Mouse (Mus musculus) CH12.LX (cell line): ENCODE data around the gene Hoxa11. TPM values are rescaled to one million over a fixed set of nuclear protein-coding genes. Genes with fewer than 3 reads are reported as not detected.

Source experiments
- DNase-seq: peaks from one replicate; pipeline ENCODE4 v3.0.0-alpha.2; 2013; ENCODE audit errors: extremely low read depth
- H3K27ac ChIP-seq: 2 replicates; pipeline ENCODE4 v1.5.1; 2012; ENCODE audit warnings: low read depth, mild to moderate bottlenecking, control low read depth, moderate library complexity; ENCODE audit not compliant: insufficient read depth
- H3K27me3 ChIP-seq: replicated peaks from 2 replicates; pipeline ENCODE3; 2012; ENCODE audit warnings: inconsistent platforms
- H3K36me3 ChIP-seq, 2 experiments: replicated peaks in 1 of 2; 2 replicates each; pipeline versions ENCODE3 to v1.6.1; 2012; ENCODE audit warnings: inconsistent platforms in 1 of 2, low read length in 1 of 2, mild to moderate bottlenecking in 1 of 2, mixed read lengths in 1 of 2, moderate library complexity in 1 of 2; ENCODE audit not compliant: control insufficient read depth in 1 of 2, insufficient read depth in 1 of 2
- H3K4me1 ChIP-seq, 2 experiments: 2 replicates each; pipeline ENCODE4 v1.6.1; 2012; ENCODE audit warnings: inconsistent platforms in 1 of 2, moderate library complexity in 1 of 2; ENCODE audit not compliant: insufficient read depth in 2 of 2, control insufficient read depth in 1 of 2
- H3K4me2 ChIP-seq: 2 replicates; pipeline ENCODE4 v1.6.1; 2012; ENCODE audit warnings: low read depth, mild to moderate bottlenecking, control low read depth; ENCODE audit not compliant: poor library complexity, insufficient read depth, severe bottlenecking
- H3K4me3 ChIP-seq, 3 experiments: fragments of 150-350 bp in 1 of 3; sonication (generic) in 1 of 3; replicated peaks in 1 of 3; 2 replicates each; pipeline versions ENCODE3 to v1.5.1; 2011 to 2012; ENCODE audit warnings: low read depth in 2 of 3, low read length in 2 of 3, mild to moderate bottlenecking in 2 of 3, moderate library complexity in 2 of 3, control low read depth in 1 of 3, improper control_type of control experiment in 1 of 3, inconsistent platforms in 1 of 3, mixed read lengths in 1 of 3; ENCODE audit not compliant: poor library complexity in 1 of 3
- H3K79me2 ChIP-seq: replicated peaks from 2 replicates; pipeline ENCODE4 v1.6.1; 2012; ENCODE audit warnings: mild to moderate bottlenecking, moderate library complexity; ENCODE audit not compliant: control insufficient read depth, poor library complexity, insufficient read depth, severe bottlenecking; ENCODE audit errors: extremely low read depth
- H3K9ac ChIP-seq: 2 replicates; pipeline ENCODE4 v1.6.1; 2012; ENCODE audit warnings: low read depth, mild to moderate bottlenecking, control low read depth, moderate library complexity; ENCODE audit not compliant: insufficient read depth
- H3K9me3 ChIP-seq: replicated peaks from 2 replicates; pipeline ENCODE3; 2012; ENCODE audit warnings: low read length, inconsistent platforms, mixed read lengths
- CHD1 ChIP-seq: IDR thresholded peaks from 2 replicates; pipeline ENCODE4 v1.6.1; 2012; ENCODE audit warnings: low read depth, low read length, improper control_type of control experiment, inconsistent platforms
- CTCF ChIP-seq, 2 experiments: IDR thresholded peaks in 1 of 2; conservative IDR thresholded peaks in 1 of 2; 2 replicates each; pipeline ENCODE4 v1.5.1; 2011 to 2012; ENCODE audit warnings: low read depth in 2 of 2, low read length in 2 of 2, improper control_type of control experiment in 1 of 2, inconsistent platforms in 1 of 2, mild to moderate bottlenecking in 1 of 2, moderate library complexity in 1 of 2
- E2F4 ChIP-seq: IDR thresholded peaks from 2 replicates; pipeline ENCODE4 v1.6.1; 2011; ENCODE audit warnings: low read depth, low read length, improper control_type of control experiment; ENCODE audit not compliant: insufficient replicate concordance
- EP300 ChIP-seq: IDR thresholded peaks from 2 replicates; pipeline ENCODE4 v1.6.1; 2011; ENCODE audit warnings: low read length, improper control_type of control experiment
- ETS1 ChIP-seq: conservative IDR thresholded peaks from 2 replicates; pipeline ENCODE4 v1.6.1; 2012; ENCODE audit warnings: low read depth, mild to moderate bottlenecking, inconsistent platforms, low read length, improper control_type of control experiment, moderate library complexity
- GABPA ChIP-seq: IDR thresholded peaks from 2 replicates; pipeline ENCODE4 v1.6.1; 2012; ENCODE audit warnings: low read depth, low read length, improper control_type of control experiment, inconsistent platforms; ENCODE audit not compliant: insufficient replicate concordance
- HCFC1 ChIP-seq: IDR thresholded peaks from 2 replicates; pipeline ENCODE4 v1.6.1; 2012; ENCODE audit warnings: low read depth, mild to moderate bottlenecking, inconsistent platforms, low read length, improper control_type of control experiment
- IRF4 ChIP-seq: IDR thresholded peaks from 2 replicates; pipeline ENCODE4 v1.6.1; 2014; ENCODE audit warnings: low read depth, mild to moderate bottlenecking, inconsistent platforms, low read length, improper control_type of control experiment
- JUND ChIP-seq: conservative IDR thresholded peaks from 2 replicates; pipeline ENCODE4 v1.6.1; 2011; ENCODE audit warnings: low read depth, low read length, improper control_type of control experiment
- MAFK ChIP-seq: IDR thresholded peaks from 2 replicates; pipeline ENCODE4 v1.6.1; 2011; ENCODE audit warnings: low read length, improper control_type of control experiment; ENCODE audit not compliant: insufficient replicate concordance
- MAX ChIP-seq: IDR thresholded peaks from 2 replicates; pipeline ENCODE4 v1.6.1; 2011; ENCODE audit warnings: low read length, improper control_type of control experiment
- MEF2A ChIP-seq: IDR thresholded peaks from 2 replicates; pipeline ENCODE4 v1.6.1; 2014; ENCODE audit warnings: low read depth, mild to moderate bottlenecking, inconsistent platforms, low read length, improper control_type of control experiment, borderline replicate concordance
- MXI1 ChIP-seq: IDR thresholded peaks from 2 replicates; pipeline ENCODE4 v1.6.1; 2011; ENCODE audit warnings: mild to moderate bottlenecking, low read depth, low read length, improper control_type of control experiment
- MYC ChIP-seq: IDR thresholded peaks from 2 replicates; pipeline ENCODE4 v1.6.1; 2011; ENCODE audit warnings: low read depth, mild to moderate bottlenecking, improper control_type of control experiment, low read length
- NELFE ChIP-seq: IDR thresholded peaks from 2 replicates; pipeline ENCODE4 v1.6.1; 2011; ENCODE audit warnings: low read depth, low read length, improper control_type of control experiment
- NRF1 ChIP-seq: IDR thresholded peaks from 2 replicates; pipeline ENCODE4 v1.6.1; 2014; ENCODE audit warnings: low read depth, mild to moderate bottlenecking, inconsistent platforms, low read length, improper control_type of control experiment, moderate library complexity
- PAX5 ChIP-seq: IDR thresholded peaks from 2 replicates; pipeline ENCODE4 v1.6.1; 2012; ENCODE audit warnings: low read length, inconsistent platforms, mixed read lengths
- POLR2A ChIP-seq: IDR thresholded peaks from 2 replicates; pipeline ENCODE4 v1.6.1; 2011; ENCODE audit warnings: low read depth, mild to moderate bottlenecking, improper control_type of control experiment, low read length
- POLR2AphosphoS2 ChIP-seq: IDR thresholded peaks from 2 replicates; pipeline ENCODE4 v1.6.1; 2011; ENCODE audit warnings: low read depth, low read length, improper control_type of control experiment
- RAD21 ChIP-seq: IDR thresholded peaks from 2 replicates; pipeline ENCODE4 v1.6.1; 2011; ENCODE audit warnings: low read depth, mild to moderate bottlenecking, low read length, improper control_type of control experiment, moderate library complexity
- SIN3A ChIP-seq: IDR thresholded peaks from 2 replicates; pipeline ENCODE4 v1.6.1; 2012; ENCODE audit warnings: low read length, improper control_type of control experiment, inconsistent platforms
- SMC3 ChIP-seq: IDR thresholded peaks from 2 replicates; pipeline ENCODE4 v1.6.1; 2011; ENCODE audit warnings: low read depth, low read length, improper control_type of control experiment
- TBP ChIP-seq: conservative IDR thresholded peaks from 2 replicates; pipeline ENCODE4 v1.6.1; 2011; ENCODE audit warnings: low read depth, low read length, improper control_type of control experiment
- TCF12 ChIP-seq: IDR thresholded peaks from 2 replicates; pipeline ENCODE4 v1.6.1; 2014; ENCODE audit warnings: low read depth, mild to moderate bottlenecking, inconsistent platforms, low read length, improper control_type of control experiment
- USF1 ChIP-seq: IDR thresholded peaks from 2 replicates; pipeline ENCODE4 v1.6.1; 2014; ENCODE audit warnings: low read depth, mild to moderate bottlenecking, inconsistent platforms, low read length, improper control_type of control experiment
- ZKSCAN1 ChIP-seq: IDR thresholded peaks from 2 replicates; pipeline ENCODE4 v1.6.1; 2012; ENCODE audit warnings: low read depth, inconsistent platforms, low read length, improper control_type of control experiment, borderline replicate concordance
- ZMIZ1 ChIP-seq: IDR thresholded peaks from 2 replicates; pipeline ENCODE4 v1.6.1; 2012; ENCODE audit warnings: low read depth, mild to moderate bottlenecking, inconsistent platforms, low read length, improper control_type of control experiment
- ZNF384 ChIP-seq: IDR thresholded peaks from 2 replicates; pipeline ENCODE4 v1.6.1; 2012; ENCODE audit warnings: low read depth, low read length, improper control_type of control experiment, inconsistent platforms
- dilution Hi-C: fragments of 300-500 bp; cut with MboI; formaldehyde crosslinking; loops from 2 replicates; pipeline ENCODE4 v1.14.3; 2020; ENCODE audit warnings: low sequenced_read_pairs; ENCODE audit not compliant: extremely low pct_unique_long_range_greater_than_20kb, extremely low pct_ligation_motif_present
- in situ Hi-C: fragments of 300-500 bp; cut with MboI; formaldehyde crosslinking; loops from 3 replicates; pipeline ENCODE4 v1.14.3; 2019; ENCODE audit warnings: low sequenced_read_pairs, low pct_ligation_motif_present, low pct_unique_long_range_greater_than_20kb, mixed read lengths
- polyA plus RNA-seq: library from polyadenylated mRNA; unstranded; fragments of >175 nt; gene quantifications from 2 replicates; pipeline ENCODE4 v1.2.1, GENCODE M21; 2012; ENCODE audit warnings: low read depth; ENCODE audit not compliant: insufficient read length
- total RNA-seq, 2 experiments: library from RNA; depleted of rRNA; stranded (reverse); fragments of 300-350 nt in 1 of 2; fragments of >200 nt in 1 of 2; gene quantifications; 2 replicates each; pipeline ENCODE4 v1.2.3; 2012 to 2014

Hoxa11 gene
- total and polyA plus RNA-seq, 3 experiments, result not detected

DNA sequence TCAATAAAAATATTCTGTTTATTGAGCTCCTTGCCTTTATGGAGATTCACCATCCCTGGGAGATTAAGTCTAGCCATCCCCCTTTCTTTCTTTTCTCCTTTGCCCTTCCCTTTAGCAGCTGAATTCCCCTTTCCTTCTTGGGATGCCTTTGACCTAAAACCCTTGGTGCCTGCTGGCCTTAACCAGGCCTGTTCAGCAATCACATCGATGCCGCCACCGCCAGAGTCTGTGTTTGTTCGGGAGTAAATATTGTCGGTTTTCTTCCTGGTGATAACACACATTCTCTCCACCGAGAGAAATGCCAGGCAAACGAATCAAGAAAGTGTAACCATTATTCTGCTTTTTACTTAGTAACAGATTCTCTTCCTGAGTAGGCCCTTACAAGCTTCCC lies 7.5 kb downstream of the Hoxa11 start:
- no peaks in the 10 kb centered on the region for H3K79me2 ChIP-seq
- no peak overlapping the region for H3K27ac ChIP-seq
- no peak overlapping the region for H3K4me2 ChIP-seq
- peaks cover 0 to 12% of the 10 kb centered on the region in 2 experiments; a peak in 2 of 4 replicates for H3K4me1 ChIP-seq
- dilution Hi-C loops, result no loop called here
- no peak overlapping the region for H3K9ac ChIP-seq
- DNase-seq, result no peak
- in situ Hi-C loops, result no loop called here
- no peak overlapping the region for H3K4me3 ChIP-seq
- peaks cover 2 to 36% of the 10 kb centered on the region in 2 experiments for H3K36me3 ChIP-seq
- H3K27me3 ChIP-seq, result no peaks in the 10 kb centered on the region
- TF ChIP-seq NRF1 (no peak), PAX5 (no peak), EP300 (no peak), SIN3A (no peak), E2F4 (no peak), USF1 (no peak), ZNF384 (no peak), JUND (no peak), IRF4 (no peak), CTCF (conservative IDR thresholded peaks at IDR 0.05 in 1 of 2, IDR thresholded peaks at IDR 0.05 in 1 of 2; ENCODE audit: low read depth in 2 of 2, low read length in 2 of 2) (no peak), GABPA (no peak), MYC (no peak), MEF2A (no peak), POLR2A (no peak), CHD1 (no peak), MAFK (no peak), TCF12 (no peak)
- peaks cover 27% of the 10 kb centered on the region for H3K9me3 ChIP-seq

DNA sequence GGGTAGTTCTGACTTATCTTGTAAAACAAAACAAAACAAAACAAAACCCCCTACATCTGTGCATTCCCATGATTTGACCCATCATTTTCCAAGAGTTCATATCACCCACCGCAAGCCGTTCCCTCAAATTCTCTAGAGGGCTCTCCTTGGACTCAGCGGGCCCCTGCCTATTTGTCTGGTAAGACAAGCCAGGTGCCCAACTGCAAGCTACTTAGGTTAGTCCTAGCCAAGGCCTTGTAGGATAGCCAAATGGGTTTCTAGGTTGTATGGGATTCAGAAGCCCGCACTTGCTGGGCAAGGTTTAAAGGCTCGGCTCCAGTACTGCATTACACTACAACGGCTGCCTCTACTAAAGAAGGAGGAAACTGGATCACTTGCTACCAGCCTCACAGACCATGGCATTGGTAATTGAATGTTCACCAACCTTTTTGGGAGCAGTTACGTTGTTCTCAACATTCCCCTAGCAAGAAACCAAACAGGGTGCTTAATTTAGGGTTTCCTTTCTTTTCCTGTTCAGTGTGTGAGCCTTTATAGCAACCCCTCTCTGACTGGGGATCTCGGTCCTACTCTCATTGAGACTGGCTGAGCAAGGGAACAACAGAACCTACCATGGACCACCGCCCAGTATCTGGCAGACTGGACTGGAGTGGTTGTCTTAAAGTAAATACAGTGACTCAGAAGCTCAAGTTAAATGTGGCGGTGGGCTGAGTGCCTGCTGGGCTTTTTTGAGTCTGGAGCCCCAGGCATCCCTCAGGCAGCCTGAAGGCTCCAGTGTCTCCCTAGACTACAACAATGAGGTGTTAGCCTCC lies 8.1 kb downstream of the Hoxa11 start:
- H3K4me1 ChIP-seq, result peaks cover 0 to 12% of the 10 kb centered on the region in 2 experiments; a peak in 2 of 4 replicates
- H3K27ac ChIP-seq, result no peak overlapping the region
- no peak overlapping the region for H3K9ac ChIP-seq
- no peak for DNase-seq
- peaks cover 33% of the 10 kb centered on the region for H3K9me3 ChIP-seq
- dilution Hi-C loops (no loop called here), in situ Hi-C loops (no loop called here)
- no peaks in the 10 kb centered on the region for H3K27me3 ChIP-seq
- H3K36me3 ChIP-seq, result peaks cover 3 to 42% of the 10 kb centered on the region in 2 experiments
- H3K4me2 ChIP-seq, result no peak overlapping the region
- no peak overlapping the region for H3K4me3 ChIP-seq
- TF ChIP-seq HCFC1 (no peak), NELFE (no peak), ZMIZ1 (no peak), POLR2AphosphoS2 (no peak), MXI1 (no peak), USF1 (no peak), GABPA (no peak), MAFK (no peak), SIN3A (no peak), ETS1 (no peak), IRF4 (no peak), MAX (no peak), TBP (no peak), PAX5 (no peak), ZKSCAN1 (no peak), JUND (no peak), SMC3 (no peak), CHD1 (no peak), RAD21 (no peak), MYC (no peak)
- H3K79me2 ChIP-seq, result no peaks in the 10 kb centered on the region
